Mouse (Mus musculus) embryo, embryonic 10.5 days (tissue): ENCODE results near the gene Rnf31.

Experiments used
- DNase-seq: peaks from one replicate; pipeline ENCODE4 v3.0.0-alpha.2; 2015; ENCODE audit warnings: low spot score

Rnf31 gene

GRCm38 (mm10) chr14:55604823-55605222, 13.3 kb downstream of the Rnf31 start:
- no peak for DNase-seq

GRCm38 (mm10) chr14:55605743-55606459, 14.4 kb downstream of the Rnf31 start:
- no peak for DNase-seq

GRCm38 (mm10) chr14:55608339-55608738, 16.8 kb downstream of the Rnf31 start:
- DNase-seq: no peak

GRCm38 (mm10) chr14:55613346-55613745, 21.8 kb downstream of the Rnf31 start:
- DNase-seq: no peak

- DNase-seq: no peak
Measured at GRCm38 (mm10) chr14:55614565-55615178, 23.2 kb downstream of the Rnf31 start.

- no peak for DNase-seq
Measured at GRCm38 (mm10) chr14:55615876-55616275, 24.4 kb downstream of the Rnf31 start.

GRCm38 (mm10) chr14:55616844-55617243, 25.3 kb downstream of the Rnf31 start:
- no peak for DNase-seq

GRCm38 (mm10) chr14:55617822-55618221, 26.3 kb downstream of the Rnf31 start, which contains the start of gene Rec8:
Gene Rec8, plus strand, starts transcription at chr14:55618037.
- peak; percentile 78 for DNase-seq

GRCm38 (mm10) chr14:55618486-55619195, 27.1 kb downstream of the Rnf31 start:
- DNase-seq: no peak

- no peak for DNase-seq
Measured at GRCm38 (mm10) chr14:55628077-55628827, 36.7 kb downstream of the Rnf31 start.

GRCm38 (mm10) chr14:55629312-55629711, 37.8 kb downstream of the Rnf31 start:
- peak; percentile 40 for DNase-seq

- DNase-seq: no peak
Measured at GRCm38 (mm10) chr14:55634874-55635522, 43.5 kb downstream of the Rnf31 start.

- DNase-seq: peak; percentile 96
Measured at GRCm38 (mm10) chr14:55635523-55636007, 44.1 kb downstream of the Rnf31 start, which contains the start of gene Ipo4. Gene Ipo4, minus strand, starts transcription at chr14:55635957.

- DNase-seq: no peak
Measured at GRCm38 (mm10) chr14:55637795-55638194, 46.3 kb downstream of the Rnf31 start, which contains the start of gene Gm49378. Gene Gm49378, minus strand, starts transcription at chr14:55637895.

GRCm38 (mm10) chr14:55640816-55641215, 49.3 kb downstream of the Rnf31 start:
- no peak for DNase-seq

GRCm38 (mm10) chr14:55641291-55641690, 49.8 kb downstream of the Rnf31 start:
- DNase-seq: no peak

- DNase-seq: no peak
Measured at GRCm38 (mm10) chr14:55642679-55643059, 51.2 kb downstream of the Rnf31 start.

GRCm38 (mm10) chr14:55643060-55643907, 51.8 kb downstream of the Rnf31 start, which contains the start of gene Tm9sf1:
Gene Tm9sf1, minus strand, starts transcription at chr14:55643806.
- DNase-seq: peak; percentile 84

GRCm38 (mm10) chr14:55644261-55644888, 52.9 kb downstream of the Rnf31 start:
- DNase-seq: peak; percentile 21

GRCm38 (mm10) chr14:55649884-55650283, 58.4 kb downstream of the Rnf31 start, which contains the start of gene Tssk4:
Gene Tssk4, plus strand, starts transcription at chr14:55650184.
- no peak for DNase-seq
